Mouse (Mus musculus) hindbrain, embryonic 15.5 days (tissue): ENCODE measurements around the gene Ubn2. TPM values are rescaled to one million over a fixed set of nuclear protein-coding genes. Genes with fewer than 3 reads are reported as not detected.

ENCODE experiments used
- ATAC-seq: fragments of 200-750 bp; cut with Nextera tagmentation; 2 replicates; pipeline ENCODE4 v1.8.0; 2017; ENCODE audit warnings: low read depth, moderate number of reproducible peaks, moderate TSS enrichment; ENCODE audit not compliant: low FRiP score
- H3K27ac ChIP-seq: fragments of 300-500 bp; sonication (generic); replicated peaks from 2 replicates; pipeline ENCODE4 v1.5.1; 2015; ENCODE audit warnings: mild to moderate bottlenecking, inconsistent platforms
- H3K27me3 ChIP-seq: fragments of 300-500 bp; sonication (generic); 2 replicates; pipeline ENCODE4 v1.6.1; 2015; ENCODE audit warnings: control low read depth, inconsistent platforms
- H3K36me3 ChIP-seq: fragments of 300-500 bp; sonication (generic); 2 replicates; pipeline ENCODE4 v1.6.1; 2015; ENCODE audit warnings: control low read depth, inconsistent platforms
- H3K4me1 ChIP-seq: fragments of 300-500 bp; sonication (generic); replicated peaks from 2 replicates; pipeline ENCODE4 v1.6.1; 2015; ENCODE audit warnings: control low read depth, inconsistent platforms
- H3K4me2 ChIP-seq: fragments of 300-500 bp; sonication (generic); 2 replicates; pipeline ENCODE4 v1.6.1; 2015; ENCODE audit warnings: moderate library complexity, mild to moderate bottlenecking, inconsistent platforms
- H3K4me3 ChIP-seq: fragments of 300-500 bp; sonication (generic); 2 replicates; pipeline ENCODE4 v1.5.1; 2015; ENCODE audit warnings: mild to moderate bottlenecking, inconsistent platforms
- H3K9ac ChIP-seq: fragments of 300-500 bp; sonication (generic); 2 replicates; pipeline ENCODE4 v1.6.1; 2015; ENCODE audit warnings: inconsistent platforms
- H3K9me3 ChIP-seq: fragments of 300-500 bp; sonication (generic); 2 replicates; pipeline ENCODE4 v1.6.1; 2016; ENCODE audit warnings: control low read depth, inconsistent platforms
- WGBS: fragments of 180-500 bp; shearing (Covaris S2); methylation state at CpG from one replicate; pipeline ENCODE4 v1.1.7; 2015; 5-methylcytosine and 5-hydroxymethylcytosine counted together
- polyA plus RNA-seq: library from polyadenylated mRNA; unstranded; fragments of >200 nt; fragmentation: Nextera tagmentation; extraction: Ambion mirVana; gene quantifications from 2 replicates; pipeline ENCODE4 v1.2.1, GENCODE M21; 2015

The Ubn2 gene
- polyA plus RNA-seq, 1 experiment from 2014 or later, result 18.7 TPM

- Histone ChIP-seq H3K27me3 (no peaks in the 10 kb centered on the region), H3K36me3 (peaks cover 48% of the 10 kb centered on the region), H3K4me3 (no peak overlapping the region), H3K9ac (no peak overlapping the region), H3K4me1 (no peaks in the 10 kb centered on the region), H3K9me3 (no peaks in the 10 kb centered on the region), H3K4me2 (no peak overlapping the region), H3K27ac (no peak overlapping the region)
- 52% methylated on average over 4 of the region's 4 CpGs for WGBS
- ATAC-seq, result no peak
These were observed 61.9 kb downstream of the Ubn2 start for GRCm38 (mm10) chr6:38495641-38496040.

GRCm38 (mm10) chr6:38512096-38512495 lies 78.3 kb downstream of the Ubn2 start:
- Histone ChIP-seq H3K4me1 (no peaks in the 10 kb centered on the region), H3K36me3 (0 out of 2 replicates have a peak, but pooled peaks cover 2% of the 10 kb centered on the region), H3K9me3 (no peaks in the 10 kb centered on the region), H3K9ac (no peak overlapping the region), H3K27ac (no peak overlapping the region), H3K4me2 (no peak overlapping the region), H3K4me3 (no peak overlapping the region), H3K27me3 (no peaks in the 10 kb centered on the region)
- WGBS, result 95% methylated on average over 1 of the region's 1 CpGs
- ATAC-seq, result no peak

- Histone ChIP-seq H3K9me3 (no peaks in the 10 kb centered on the region), H3K36me3 (0 out of 2 replicates have a peak, but pooled peaks cover 2% of the 10 kb centered on the region), H3K27me3 (no peaks in the 10 kb centered on the region), H3K27ac (no peak overlapping the region), H3K4me3 (no peak overlapping the region), H3K9ac (no peak overlapping the region), H3K4me1 (no peaks in the 10 kb centered on the region), H3K4me2 (no peak overlapping the region)
- ATAC-seq, result no peak
These were observed 79.1 kb downstream of the Ubn2 start for GRCm38 (mm10) chr6:38512830-38513229.

- H3K9me3 ChIP-seq, result no peaks in the 10 kb centered on the region
- H3K4me2 ChIP-seq, result no peak overlapping the region
- H3K36me3 ChIP-seq, result 0 out of 2 replicates have a peak, but pooled peaks cover 2% of the 10 kb centered on the region
- H3K27ac ChIP-seq, result no peak overlapping the region
- no peak for ATAC-seq
- H3K4me3 ChIP-seq, result no peak overlapping the region
- no peak overlapping the region for H3K9ac ChIP-seq
- 91% methylated on average over 4 of the region's 4 CpGs for WGBS
- H3K4me1 ChIP-seq, result no peaks in the 10 kb centered on the region
- no peaks in the 10 kb centered on the region for H3K27me3 ChIP-seq
These were observed 81.5 kb downstream of the Ubn2 start for GRCm38 (mm10) chr6:38515201-38515600.

GRCm38 (mm10) chr6:38523851-38524250 lies 90.1 kb downstream of the Ubn2 start:
- no peak overlapping the region for H3K27ac ChIP-seq
- H3K4me1 ChIP-seq, result no peaks in the 10 kb centered on the region
- no peak for ATAC-seq

GRCm38 (mm10) chr6:38531211-38531820 lies 97.6 kb downstream of the Ubn2 start:
- no peak for ATAC-seq
- 80% methylated on average over 5 of the region's 5 CpGs for WGBS
- no peak overlapping the region for H3K4me2 ChIP-seq

More at GRCm38 (mm10) chr6:38523851-38524250, 90.1 kb downstream of the Ubn2 start:
- H3K36me3 ChIP-seq, result no peaks in the 10 kb centered on the region
- no peak overlapping the region for H3K4me2 ChIP-seq
- H3K27me3 ChIP-seq, result no peaks in the 10 kb centered on the region
- H3K9me3 ChIP-seq, result no peaks in the 10 kb centered on the region
- H3K9ac ChIP-seq, result no peak overlapping the region
- no peak overlapping the region for H3K4me3 ChIP-seq
- WGBS, result 30% methylated on average over 8 of the region's 8 CpGs

GRCm38 (mm10) chr6:38532500-38533420 lies 99.0 kb downstream of the Ubn2 start:
- ATAC-seq, result peak; percentile 19; the same call in 1 of the 2 replicates
- 5% methylated on average over 25 of the region's 25 CpGs for WGBS

More at GRCm38 (mm10) chr6:38531211-38531820, 97.6 kb downstream of the Ubn2 start:
- H3K27ac ChIP-seq, result no peak overlapping the region
- H3K27me3 ChIP-seq, result no peaks in the 10 kb centered on the region
- peaks cover 18% of the 10 kb centered on the region for H3K4me1 ChIP-seq
- no peak overlapping the region for H3K4me3 ChIP-seq
- H3K9me3 ChIP-seq, result no peaks in the 10 kb centered on the region
- H3K36me3 ChIP-seq, result no peaks in the 10 kb centered on the region
- H3K9ac ChIP-seq, result no peak overlapping the region

GRCm38 (mm10) chr6:38533428-38534405 lies 100.0 kb downstream of the Ubn2 start, which contains the start of gene Fmc1:
Fmc1 (plus strand) TSS chr6:38533502.
- Histone ChIP-seq H3K27me3 (no peaks in the 10 kb centered on the region), H3K4me1 (peaks cover 18% of the 10 kb centered on the region), H3K36me3 (no peaks in the 10 kb centered on the region), H3K4me2 (peak within 1 kb of the TSS; percentile 77), H3K4me3 (peak within 1 kb of the TSS; percentile 60), H3K27ac (peak within 1 kb of the TSS; percentile 94), H3K9me3 (no peaks in the 10 kb centered on the region), H3K9ac (peak within 1 kb of the TSS; percentile 75)
- 6% methylated on average over 41 of the region's 41 CpGs for WGBS
- peak; percentile 94 for ATAC-seq

More at GRCm38 (mm10) chr6:38532500-38533420, 99.0 kb downstream of the Ubn2 start:
- Histone ChIP-seq H3K4me3 (peak overlapping the region; percentile 60), H3K9ac (peak overlapping the region; percentile 62), H3K4me2 (peak overlapping the region; percentile 77), H3K27ac (peak overlapping the region; percentile 94), H3K4me1 (peaks cover 18% of the 10 kb centered on the region), H3K9me3 (no peaks in the 10 kb centered on the region), H3K27me3 (no peaks in the 10 kb centered on the region), H3K36me3 (no peaks in the 10 kb centered on the region)

- peak overlapping the region; percentile 58 for H3K4me2 ChIP-seq
- no peaks in the 10 kb centered on the region for H3K27me3 ChIP-seq
- peak overlapping the region; percentile 75 for H3K9ac ChIP-seq
- peaks cover 18% of the 10 kb centered on the region for H3K4me1 ChIP-seq
- peak overlapping the region; percentile 60 for H3K4me3 ChIP-seq
- ATAC-seq, result peak; percentile 66
- peak overlapping the region; percentile 94 for H3K27ac ChIP-seq
- no peaks in the 10 kb centered on the region for H3K9me3 ChIP-seq
- 0% methylated on average over 53 of the region's 53 CpGs for WGBS
- peaks cover 4% of the 10 kb centered on the region; the same call in 1 of the 2 replicates for H3K36me3 ChIP-seq
These were observed 101.1 kb downstream of the Ubn2 start for GRCm38 (mm10) chr6:38534640-38535365.

GRCm38 (mm10) chr6:38535366-38535690 lies 101.6 kb downstream of the Ubn2 start:
- no peak for ATAC-seq
- Histone ChIP-seq H3K9me3 (no peaks in the 10 kb centered on the region), H3K36me3 (peaks cover 10% of the 10 kb centered on the region; the same call in 1 of the 2 replicates), H3K4me1 (peaks cover 18% of the 10 kb centered on the region), H3K27me3 (no peaks in the 10 kb centered on the region), H3K4me3 (peak overlapping the region; percentile 60), H3K4me2 (peak overlapping the region; percentile 58), H3K9ac (peak overlapping the region; percentile 75), H3K27ac (peak overlapping the region; percentile 94)
- WGBS, result 2% methylated on average over 9 of the region's 9 CpGs

- Histone ChIP-seq H3K4me2 (peak overlapping the region; percentile 58), H3K27me3 (no peaks in the 10 kb centered on the region), H3K27ac (peak overlapping the region; percentile 94), H3K4me1 (peaks cover 18% of the 10 kb centered on the region), H3K9ac (peak overlapping the region; percentile 75), H3K4me3 (peak overlapping the region; percentile 60), H3K36me3 (peaks cover 12% of the 10 kb centered on the region), H3K9me3 (no peaks in the 10 kb centered on the region)
- no peak for ATAC-seq
- WGBS, result 79% methylated on average over 1 of the region's 1 CpGs
These were observed 102.0 kb downstream of the Ubn2 start for GRCm38 (mm10) chr6:38535788-38536187.
